Mouse (Mus musculus): ENCODE measurements at regions not wholly inside any gene's neighbourhood (a gene's known extent, or its start where the extent isn't known, plus 50 kb on each side); places are given as distances from the start of the nearest gene placed in this dataset.

- H3K27me3 ChIP-seq = no peaks in the 10 kb centered on the region
- ATAC-seq (ENCODE audit: borderline replicate concordance, extremely low read depth, low FRiP score, low TSS enrichment) = no peak
- H3K4me2 ChIP-seq = no peak overlapping the region
- H3K4me3 ChIP-seq = no peak overlapping the region
- H3K9me3 ChIP-seq = no peaks in the 10 kb centered on the region
- no peak overlapping the region for H3K27ac ChIP-seq
- WGBS = 45% methylated on average over 3 of the region's 3 CpGs
- H3K4me1 ChIP-seq = peaks cover under 1% of the 10 kb centered on the region; the same call in 1 of the 2 replicates
- H3K36me3 ChIP-seq = no peaks in the 10 kb centered on the region
- H3K9ac ChIP-seq = no peak overlapping the region
Observed at GRCm38 (mm10) chr9:63809901-63810587, 52.2 kb upstream of the Smad3 start.
